Mouse (Mus musculus) G1E (cell line): ENCODE results near the gene Tnni1. TPM values are rescaled to one million over a fixed set of nuclear protein-coding genes. Genes with fewer than 3 reads are reported as not detected.

ENCODE experiments used
- ATAC-seq: 2 replicates; pipeline ENCODE4 v1.8.0; 2016; ENCODE audit warnings: mild to moderate bottlenecking; ENCODE audit not compliant: insufficient number of reproducible peaks, poor library complexity, low FRiP score, severe bottlenecking; ENCODE audit errors: extremely low read depth
- DNase-seq: peaks from one replicate; pipeline ENCODE4 v3.0.0; 2012; ENCODE audit warnings: low spot score
- H3K27me3 ChIP-seq: 2 replicates; pipeline ENCODE4 v1.6.1; 2012; ENCODE audit warnings: mild to moderate bottlenecking, low read length, inconsistent platforms; ENCODE audit not compliant: insufficient read depth
- H3K36me3 ChIP-seq: replicated peaks from 2 replicates; pipeline ENCODE3; 2012; ENCODE audit warnings: mild to moderate bottlenecking, inconsistent platforms
- H3K4me1 ChIP-seq: 2 replicates; pipeline ENCODE4 v1.6.1; 2012; ENCODE audit warnings: low read depth, low read length, inconsistent platforms, mixed read lengths; ENCODE audit not compliant: insufficient read depth
- H3K4me3 ChIP-seq: 2 replicates; pipeline ENCODE4 v1.5.1; 2012; ENCODE audit warnings: low read depth, mild to moderate bottlenecking, inconsistent platforms, low read length, moderate library complexity, mixed read lengths
- H3K9me3 ChIP-seq: replicated peaks from 2 replicates; pipeline ENCODE4 v1.6.1; 2012; ENCODE audit warnings: inconsistent platforms
- CTCF ChIP-seq: IDR thresholded peaks from 2 replicates; pipeline ENCODE4 v1.5.1; 2012; ENCODE audit warnings: low read depth, low read length, inconsistent platforms, mixed read lengths
- GATA1 ChIP-seq: IDR thresholded peaks from 2 replicates; pipeline ENCODE4 v1.6.1; 2012; ENCODE audit warnings: borderline replicate concordance, low read length, inconsistent platforms, mixed read lengths
- GATA2 ChIP-seq: IDR thresholded peaks from 2 replicates; pipeline ENCODE4 v1.6.1; 2012; ENCODE audit warnings: low read depth, low read length, inconsistent platforms, borderline replicate concordance
- POLR2AphosphoS5 ChIP-seq: IDR thresholded peaks from 2 replicates; pipeline ENCODE4 v1.6.1; 2012; ENCODE audit warnings: low read depth, low read length, inconsistent platforms; ENCODE audit not compliant: insufficient replicate concordance
- TAL1 ChIP-seq: conservative IDR thresholded peaks from 2 replicates; pipeline ENCODE4 v1.6.1; 2012; ENCODE audit warnings: low read depth, low read length, inconsistent platforms, mixed read lengths
- polyA plus RNA-seq: library from polyadenylated mRNA; stranded (reverse); fragments of >175 nt; gene quantifications from 2 replicates; pipeline ENCODE4 v1.2.3, GENCODE M21; 2012
- total RNA-seq, 2 experiments: library from RNA; stranded (forward) in 1 of 2; stranded (reverse) in 1 of 2; fragments of 200-1000 nt in 1 of 2; fragments of >200 nt in 1 of 2; fragmentation: Nextera tagmentation in 1 of 2; gene quantifications; 2 replicates each; pipeline ENCODE4 v1.2.3; 2014 to 2017

Tnni1 gene
- total and polyA plus RNA-seq, 3 experiments = 0.04 to 0.11 TPM; not detected in 1

- no peaks in the 10 kb centered on the region for H3K4me1 ChIP-seq
- H3K27me3 ChIP-seq = peaks cover 15% of the 10 kb centered on the region
- H3K4me3 ChIP-seq = no peak within 1 kb of the TSS
- H3K36me3 ChIP-seq = no peaks in the 10 kb centered on the region
- DNase-seq (no peak), ATAC-seq (no peak)
- no peaks in the 10 kb centered on the region for H3K9me3 ChIP-seq
- TF ChIP-seq TAL1 (no peak), POLR2AphosphoS5 (no peak), CTCF (no peak)
Measured at GRCm38 (mm10) chr1:135835716-135836483, 56.7 kb downstream of the Tnni1 start, which contains the start of gene Tnnt2. Gene Tnnt2, plus strand, starts transcription at chr1:135836354.

- ATAC-seq (no peak), DNase-seq (no peak)
- no peak overlapping the region for H3K4me3 ChIP-seq
- no peaks in the 10 kb centered on the region for H3K9me3 ChIP-seq
- H3K27me3 ChIP-seq = peaks cover 19% of the 10 kb centered on the region
- no peak for TF ChIP-seq GATA2
- TF ChIP-seq GATA1 = no peak
- no peak for TF ChIP-seq POLR2AphosphoS5
- no peaks in the 10 kb centered on the region for H3K4me1 ChIP-seq
- H3K36me3 ChIP-seq = no peaks in the 10 kb centered on the region
Measured at GRCm38 (mm10) chr1:135838626-135839025, 59.4 kb downstream of the Tnni1 start.

GRCm38 (mm10) chr1:135839065-135839464 is 59.8 kb downstream of the Tnni1 start:
- no peak overlapping the region for H3K4me3 ChIP-seq
- TF ChIP-seq CTCF (no peak), TAL1 (no peak), POLR2AphosphoS5 (no peak), GATA2 (no peak), GATA1 (no peak)
- peaks cover 20% of the 10 kb centered on the region for H3K27me3 ChIP-seq
- no peak for ATAC-seq
- H3K9me3 ChIP-seq = no peaks in the 10 kb centered on the region
- no peak for DNase-seq
- no peaks in the 10 kb centered on the region for H3K4me1 ChIP-seq
- no peaks in the 10 kb centered on the region for H3K36me3 ChIP-seq

- Histone ChIP-seq H3K4me1 (no peaks in the 10 kb centered on the region), H3K4me3 (no peak overlapping the region), H3K27me3 (peaks cover 22% of the 10 kb centered on the region), H3K9me3 (no peaks in the 10 kb centered on the region), H3K36me3 (no peaks in the 10 kb centered on the region)
- ATAC-seq (no peak), DNase-seq (no peak)
- TF ChIP-seq POLR2AphosphoS5 = no peak
- TF ChIP-seq TAL1 = no peak
- no peak for TF ChIP-seq GATA1
- no peak for TF ChIP-seq GATA2
- TF ChIP-seq CTCF = no peak
Measured at GRCm38 (mm10) chr1:135840675-135841395, 61.6 kb downstream of the Tnni1 start.

GRCm38 (mm10) chr1:135843519-135844262 is 64.5 kb downstream of the Tnni1 start:
- Histone ChIP-seq H3K4me3 (no peak overlapping the region), H3K4me1 (no peaks in the 10 kb centered on the region)
- TF ChIP-seq GATA2 (no peak), POLR2AphosphoS5 (no peak), TAL1 (no peak), GATA1 (no peak), CTCF (no peak)

GRCm38 (mm10) chr1:135844481-135844880 is 65.2 kb downstream of the Tnni1 start:
- Histone ChIP-seq H3K4me3 (no peak overlapping the region), H3K27me3 (peaks cover 31% of the 10 kb centered on the region), H3K36me3 (no peaks in the 10 kb centered on the region), H3K9me3 (no peaks in the 10 kb centered on the region), H3K4me1 (no peaks in the 10 kb centered on the region)
- ATAC-seq = no peak
- TF ChIP-seq GATA2 = no peak
- no peak for TF ChIP-seq TAL1
- no peak for TF ChIP-seq POLR2AphosphoS5
- no peak for TF ChIP-seq GATA1
- TF ChIP-seq CTCF = no peak
- DNase-seq = no peak

More at GRCm38 (mm10) chr1:135843519-135844262, 64.5 kb downstream of the Tnni1 start:
- Histone ChIP-seq H3K36me3 (no peaks in the 10 kb centered on the region), H3K9me3 (no peaks in the 10 kb centered on the region), H3K27me3 (peaks cover 31% of the 10 kb centered on the region)
- no peak for DNase-seq
- ATAC-seq = no peak
